Mouse (Mus musculus) embryo, embryonic 11.5 days (tissue): ENCODE results near the gene Ppp3r1.
"Not testable (repeated sequence)": the region's sequence is repeated elsewhere in the genome, so short reads cannot be mapped to it uniquely, and the experiment has no call there.

Source experiments
- DNase-seq: peaks from one replicate; pipeline ENCODE4 v3.0.0-alpha.2; 2012; ENCODE audit warnings: low read depth, low spot score

Ppp3r1 gene

DNA sequence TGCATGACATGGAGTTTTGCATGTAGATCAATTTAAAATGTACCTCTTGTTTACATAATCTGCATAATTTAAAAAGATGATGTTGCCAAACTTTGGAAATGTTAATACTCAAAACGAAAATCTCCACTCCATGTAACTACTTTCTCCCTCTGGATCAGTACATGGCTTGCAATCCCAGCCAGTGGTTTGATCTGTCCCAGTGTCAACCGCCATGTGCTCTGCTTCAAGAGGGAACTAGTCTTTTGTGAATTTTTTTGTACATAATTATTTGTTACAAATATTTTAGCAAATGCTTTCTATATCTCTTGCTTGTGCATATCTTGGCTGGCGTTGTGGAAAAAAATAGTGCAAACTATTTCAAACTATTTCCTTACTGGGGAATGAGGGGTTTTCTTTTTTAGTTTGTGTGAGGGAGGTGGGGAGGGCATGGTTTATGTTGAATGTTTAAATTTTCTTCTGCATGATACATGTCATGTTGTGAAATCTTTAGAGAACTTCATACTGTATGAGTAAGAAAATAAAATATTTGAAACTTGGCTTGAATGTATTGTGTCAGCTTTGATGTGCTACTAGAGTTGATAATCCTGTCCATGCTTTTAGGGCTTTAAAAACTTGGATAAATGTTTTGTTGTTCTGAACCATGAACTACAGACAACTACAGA, 40.9 kb downstream of the Ppp3r1 start:
- no peak for DNase-seq

DNA sequence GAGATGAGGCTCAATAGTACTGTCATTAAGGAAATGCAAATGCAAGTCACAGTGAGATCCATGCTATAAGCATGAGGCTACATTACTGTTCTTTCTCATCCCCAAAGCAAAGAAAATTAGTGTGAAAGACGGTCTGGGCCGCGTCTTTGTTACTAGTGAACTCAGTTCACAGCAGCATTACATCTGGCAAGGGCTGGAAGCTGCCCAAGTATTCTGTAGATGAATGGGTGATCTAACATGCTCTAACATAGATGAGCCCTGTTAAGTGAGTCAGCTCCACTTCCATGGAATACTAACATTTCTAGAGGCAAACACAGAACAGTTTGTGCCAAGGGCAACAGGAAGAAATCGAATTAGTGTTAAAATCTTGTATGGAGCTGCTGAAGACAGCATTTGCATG, 41.9 kb downstream of the Ppp3r1 start:
- no peak for DNase-seq

DNA sequence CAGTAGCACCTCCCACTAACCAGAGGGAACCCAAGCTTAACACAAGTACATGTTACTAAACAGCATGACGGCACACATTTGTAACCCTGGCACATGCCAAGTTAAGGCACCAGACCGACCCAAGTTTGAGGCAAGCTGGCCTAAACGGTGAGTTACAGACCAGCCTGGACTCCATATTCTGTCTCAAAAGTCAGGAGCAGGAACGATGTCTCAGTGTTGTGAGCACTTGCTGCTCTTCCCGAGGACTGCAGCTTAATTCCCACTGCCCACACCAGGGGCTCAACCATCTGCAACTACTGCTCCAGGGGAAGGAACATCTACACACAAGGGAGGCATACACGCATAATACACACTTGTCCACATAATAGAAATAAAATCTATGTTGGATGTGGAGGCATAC, 43.4 kb downstream of the Ppp3r1 start:
- no peak for DNase-seq

DNA sequence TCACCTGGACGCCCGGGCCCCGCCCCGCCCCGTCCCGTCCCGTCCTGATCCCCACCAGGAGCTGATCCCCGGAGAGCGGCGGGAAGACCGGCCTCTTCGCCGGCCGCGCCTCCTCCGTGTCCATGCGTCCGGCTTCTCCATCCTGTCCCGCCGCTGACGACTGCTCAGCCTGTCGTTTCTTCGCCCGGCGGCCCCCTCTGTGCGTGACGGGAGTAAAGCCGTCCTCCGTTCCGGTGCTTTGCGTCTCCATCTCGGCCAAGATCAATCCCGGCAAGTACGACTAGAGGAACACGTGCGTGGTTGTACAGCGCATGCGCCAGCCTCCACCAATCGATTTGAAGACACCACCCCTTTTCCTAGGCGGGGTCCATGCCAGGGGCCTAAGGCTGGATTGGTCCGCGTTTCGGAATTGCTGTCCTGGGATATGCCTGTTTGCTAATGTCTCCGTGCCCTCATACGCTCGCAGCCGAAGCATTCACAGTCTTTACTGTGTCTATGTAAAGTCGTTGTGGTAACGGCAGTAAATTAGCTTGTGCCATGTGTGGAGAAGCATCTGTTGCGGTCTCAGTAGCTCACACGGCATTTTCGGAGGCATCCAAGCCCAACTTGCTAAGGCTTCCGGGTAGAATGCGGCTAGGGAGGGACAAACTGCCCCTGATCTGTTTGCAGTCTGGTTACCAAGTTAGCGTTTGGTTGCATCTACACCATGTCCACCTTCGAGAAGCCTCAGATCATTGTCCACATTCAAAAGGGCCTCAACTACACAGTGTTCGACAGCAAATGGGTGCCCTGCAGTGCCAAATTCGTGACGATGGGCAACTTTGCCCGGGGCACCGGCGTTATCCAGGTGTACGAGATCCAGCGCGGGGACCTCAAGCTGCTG, 52.4 kb downstream of the Ppp3r1 start, which contains the start of gene Pno1:
TSS of gene Pno1 (minus strand) at position 311 of the 883 bp plus-strand sequence.
- DNase-seq = peak; percentile 91

DNA sequence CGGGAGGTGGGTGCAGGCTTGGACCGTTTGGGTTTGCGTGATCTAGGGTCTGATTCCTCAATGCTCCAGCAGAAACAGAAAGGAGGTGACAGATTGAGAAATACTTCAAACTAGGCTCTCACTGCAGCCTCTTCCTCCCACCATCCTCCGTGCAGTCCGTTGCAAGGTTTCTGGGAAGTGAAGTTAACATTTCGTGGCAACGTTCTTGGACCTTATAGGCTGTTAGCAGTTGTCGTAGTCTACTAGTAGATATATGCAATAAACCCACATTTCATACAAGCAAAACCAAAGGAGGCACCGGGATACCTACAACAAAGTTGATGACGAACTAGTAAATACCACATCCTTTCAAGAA, 53.1 kb downstream of the Ppp3r1 start:
- no peak for DNase-seq

DNA sequence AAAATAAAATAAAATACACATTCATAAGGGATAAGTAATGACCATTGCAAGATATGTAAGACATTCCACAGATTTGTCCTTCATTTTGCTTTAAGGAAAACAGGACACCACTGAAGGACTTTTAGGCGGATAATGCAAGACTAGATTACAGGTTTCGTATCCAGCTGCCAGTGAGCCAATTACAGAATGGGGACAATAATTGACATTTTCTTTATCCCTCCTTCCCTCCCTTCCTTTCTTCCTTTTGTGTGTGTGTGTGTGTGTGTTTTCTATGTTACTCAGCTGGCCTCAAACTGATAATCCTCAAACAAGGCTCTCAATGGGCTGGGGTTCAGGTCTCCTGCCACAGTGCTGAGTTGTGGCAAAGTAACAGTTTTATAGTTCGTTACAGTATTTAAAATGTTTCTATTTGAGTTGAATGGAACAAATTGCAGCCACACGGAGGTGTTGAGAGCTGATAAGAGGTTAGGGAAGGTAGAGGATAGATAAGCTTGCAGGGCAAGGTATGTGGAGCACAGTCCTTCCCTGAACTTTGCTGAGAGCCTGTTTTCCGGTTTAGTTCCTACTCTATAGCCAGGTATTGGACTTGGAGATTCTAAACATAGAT, 53.9 kb downstream of the Ppp3r1 start:
- no peak for DNase-seq

DNA sequence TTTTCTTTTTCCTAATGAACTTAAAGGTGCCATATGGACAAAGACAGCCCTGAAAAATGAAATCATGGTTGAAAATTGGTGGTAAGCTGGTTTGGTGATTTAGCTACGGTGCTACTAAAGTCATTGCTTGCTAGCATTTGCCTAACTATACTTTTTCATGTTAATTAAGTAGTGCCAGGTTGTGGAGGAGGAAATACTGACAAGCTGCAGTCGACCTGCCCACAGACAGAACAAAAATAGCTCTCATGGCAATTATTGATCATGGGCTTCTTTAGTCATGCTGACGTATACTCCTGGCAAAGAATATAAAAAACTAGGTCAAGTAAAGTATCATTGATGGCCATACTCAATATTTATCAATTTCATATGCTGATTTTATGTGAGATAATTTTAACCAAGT, 56.4 kb downstream of the Ppp3r1 start:
- DNase-seq = no peak

DNA sequence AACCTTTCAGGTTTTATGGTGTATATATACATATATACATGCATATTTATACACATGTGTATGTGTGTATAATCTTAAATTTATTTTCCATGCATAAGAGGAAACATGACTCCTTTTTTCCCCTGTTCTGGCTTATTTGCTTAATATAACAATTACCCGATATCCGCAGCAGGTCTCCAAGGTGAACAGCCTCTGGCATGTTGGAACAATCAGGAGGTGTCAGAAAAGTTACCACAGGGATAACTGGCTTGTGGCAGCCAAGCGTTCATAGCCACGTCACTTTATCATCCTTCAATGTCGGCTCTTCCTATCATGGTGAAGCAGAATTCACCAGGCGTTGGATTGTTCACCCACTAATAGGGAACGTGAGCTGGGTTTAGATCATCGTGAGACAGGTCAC, 62.1 kb downstream of the Ppp3r1 start:
- no peak for DNase-seq

DNA sequence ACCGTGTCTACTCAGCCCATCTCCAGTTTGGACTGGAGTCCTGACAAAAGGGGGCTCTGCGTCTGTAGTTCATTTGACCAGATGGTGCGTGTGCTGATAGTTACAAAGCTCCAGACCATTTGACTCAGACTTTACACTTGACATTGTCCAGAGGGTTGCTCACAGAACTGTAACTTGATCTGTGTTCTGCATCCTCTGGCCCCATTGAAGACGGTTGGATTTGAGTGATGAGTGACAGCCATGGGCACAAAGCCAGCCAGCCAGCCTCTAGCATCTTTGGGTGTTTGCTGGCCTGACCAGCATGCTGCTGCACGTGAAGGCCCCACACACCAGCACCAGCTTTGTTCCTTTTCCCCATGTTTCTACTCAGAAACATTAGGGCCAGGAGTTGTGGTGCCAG, 73.7 kb downstream of the Ppp3r1 start:
- DNase-seq = no peak

DNA sequence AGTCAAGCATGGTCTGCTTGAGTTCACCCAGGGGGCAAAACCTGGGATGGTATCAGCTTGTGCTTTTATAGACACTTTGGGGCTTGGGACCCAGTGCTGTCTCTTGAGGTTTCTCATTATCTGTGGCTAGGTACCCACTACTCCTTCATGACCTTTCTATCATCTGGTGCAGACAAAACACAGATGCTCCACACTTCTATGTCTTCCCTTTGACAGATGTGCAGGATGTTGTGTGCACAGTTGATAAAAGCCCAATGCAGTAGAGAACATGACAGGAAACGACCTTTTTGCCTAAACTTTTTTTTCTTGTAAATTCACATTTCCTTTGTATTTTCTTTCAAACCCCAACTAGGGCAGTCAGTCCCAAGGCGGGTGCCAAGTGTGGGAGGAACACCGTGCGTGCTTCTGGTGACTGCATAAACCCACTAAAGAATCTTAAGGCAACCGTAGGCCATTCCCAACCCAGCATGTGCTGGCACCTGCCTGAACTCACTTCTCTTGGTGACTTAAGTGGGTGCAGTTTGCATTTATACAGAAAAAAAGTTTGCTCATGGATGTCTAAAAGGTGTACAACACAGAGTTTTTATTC, 77.5 kb downstream of the Ppp3r1 start:
- no peak for DNase-seq

DNA sequence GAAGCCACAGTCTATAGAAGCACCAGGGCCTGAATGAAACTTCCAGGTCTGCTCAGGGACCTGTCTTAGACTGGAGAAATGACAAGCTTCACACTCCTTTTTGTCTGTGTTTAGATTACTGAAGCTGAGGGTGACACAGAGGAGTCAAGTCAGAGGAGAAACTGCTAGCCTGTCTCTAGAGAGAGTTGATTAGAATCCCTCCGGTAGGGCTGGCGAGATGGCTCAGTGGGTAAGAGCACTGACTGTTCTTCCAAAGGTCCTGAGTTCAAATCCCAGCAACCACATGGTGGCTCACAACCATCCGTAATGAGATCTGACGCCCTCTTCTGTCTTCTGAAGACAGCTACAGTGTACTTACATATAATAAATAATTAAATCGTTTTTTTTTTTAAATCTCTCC, 79.5 kb downstream of the Ppp3r1 start:
- not testable (repeated sequence) for DNase-seq

DNA sequence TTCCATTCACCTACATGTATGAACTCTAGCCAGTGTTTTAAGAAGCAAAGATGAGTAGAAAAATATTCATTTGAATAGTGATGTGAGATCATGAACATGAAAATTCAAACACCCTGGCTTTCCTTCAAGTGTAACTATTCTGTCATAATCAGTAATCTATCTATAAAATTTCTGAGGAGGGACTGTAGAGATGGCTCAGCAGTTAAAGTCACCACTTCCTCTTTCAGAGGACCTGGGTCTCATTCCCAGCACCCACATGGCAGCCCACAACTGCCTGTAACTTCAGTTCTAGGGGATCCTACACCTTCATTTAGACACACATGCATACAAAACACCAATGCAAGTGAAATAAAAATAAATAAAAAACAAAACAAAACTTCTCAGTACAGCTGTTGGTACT, 89.7 kb downstream of the Ppp3r1 start:
- no peak for DNase-seq
